Mouse (Mus musculus): ENCODE results near the gene Cst8. TPM values are rescaled to one million over a fixed set of nuclear protein-coding genes. Genes with fewer than 3 reads are reported as not detected.
"Not testable (repeated sequence)": the region's sequence is repeated elsewhere in the genome, so short reads cannot be mapped to it uniquely, and the experiment has no call there.

Cst8 gene
- not detected in 2 replicates for polyA plus RNA-seq (2014; fragmentation: Nextera tagmentation; extraction: Ambion mirVana)

- no peaks in the 10 kb centered on the region for H3K36me3 ChIP-seq (ENCODE audit: control insufficient read depth, insufficient read depth, low read length)
- no peak within 1 kb of the TSS for H3K4me3 ChIP-seq (ENCODE audit: low read depth, low read length)
- no peaks in the 10 kb centered on the region for H3K9me3 ChIP-seq (ENCODE audit: control insufficient read depth, low read length)
- ATAC-seq (replicated peaks; ENCODE audit: low FRiP score) (no peak), DNase-seq (ENCODE audit: low spot score) (no peak)
- H3K27ac ChIP-seq (ENCODE audit: low read depth, low read length): no peak within 1 kb of the TSS
- H3K27me3 ChIP-seq (replicated peaks; ENCODE audit: control insufficient read depth, insufficient read depth, low read length): no peaks in the 10 kb centered on the region
- WGBS: 78% methylated on average over 1 of the region's 1 CpGs
- no peak within 1 kb of the TSS for H3K9ac ChIP-seq (ENCODE audit: low read depth, low read length)
- no peaks in the 10 kb centered on the region for H3K4me1 ChIP-seq (replicated peaks; ENCODE audit: control insufficient read depth, insufficient read depth, low read length)
- no peak within 1 kb of the TSS for H3K4me2 ChIP-seq
Observed at GRCm38 (mm10) chr2:148798485-148798884, at the start of gene Cst8. Gene Cst8 (plus strand): TSS chr2:148798785.

- Histone ChIP-seq H3K27me3 (replicated peaks; ENCODE audit: control insufficient read depth, insufficient read depth, low read length) (no peaks in the 10 kb centered on the region), H3K36me3 (ENCODE audit: control insufficient read depth, insufficient read depth, low read length) (no peaks in the 10 kb centered on the region), H3K4me1 (replicated peaks; ENCODE audit: control insufficient read depth, insufficient read depth, low read length) (no peaks in the 10 kb centered on the region), H3K27ac (ENCODE audit: low read depth, low read length) (no peak within 1 kb of the TSS), H3K9ac (ENCODE audit: low read depth, low read length) (no peak within 1 kb of the TSS), H3K4me3 (ENCODE audit: low read depth, low read length) (no peak within 1 kb of the TSS), H3K4me2 (no peak within 1 kb of the TSS), H3K9me3 (ENCODE audit: control insufficient read depth, low read length) (no peaks in the 10 kb centered on the region)
- DNase-seq (ENCODE audit: low spot score) (no peak), ATAC-seq (replicated peaks; ENCODE audit: low FRiP score) (no peak)
- 78% methylated on average over 1 of the region's 1 CpGs for WGBS
Observed at GRCm38 (mm10) chr2:148750058-148750457, 48.5 kb upstream of the Cst8 start, which contains the start of gene Cstl1. Gene Cstl1 (plus strand): TSS chr2:148750358.

- peak overlapping the region; percentile 67 for H3K4me2 ChIP-seq
- DNase-seq (ENCODE audit: low spot score) (peak; percentile 55), ATAC-seq (replicated peaks; ENCODE audit: low FRiP score) (peak; percentile 76)
- H3K36me3 ChIP-seq (ENCODE audit: control insufficient read depth, insufficient read depth, low read length): no peaks in the 10 kb centered on the region
- WGBS: 16% methylated on average over 15 of the region's 15 CpGs
- H3K9me3 ChIP-seq (ENCODE audit: control insufficient read depth, low read length): no peaks in the 10 kb centered on the region
- no peak overlapping the region for H3K27ac ChIP-seq (ENCODE audit: low read depth, low read length)
- H3K4me3 ChIP-seq (ENCODE audit: low read depth, low read length): peak overlapping the region; percentile 31
- H3K9ac ChIP-seq (ENCODE audit: low read depth, low read length): no peak overlapping the region
- no peaks in the 10 kb centered on the region for H3K27me3 ChIP-seq (replicated peaks; ENCODE audit: control insufficient read depth, insufficient read depth, low read length)
- H3K4me1 ChIP-seq (replicated peaks; ENCODE audit: control insufficient read depth, insufficient read depth, low read length): no peaks in the 10 kb centered on the region
Observed at GRCm38 (mm10) chr2:148751893-148752813, 46.4 kb upstream of the Cst8 start.

- H3K4me3 ChIP-seq (ENCODE audit: low read depth, low read length): no peak overlapping the region
- DNase-seq (ENCODE audit: low spot score): no peak
- no peaks in the 10 kb centered on the region for H3K36me3 ChIP-seq (ENCODE audit: control insufficient read depth, insufficient read depth, low read length)
- H3K4me2 ChIP-seq: no peak overlapping the region
- no peak overlapping the region for H3K9ac ChIP-seq (ENCODE audit: low read depth, low read length)
- H3K27me3 ChIP-seq (replicated peaks; ENCODE audit: control insufficient read depth, insufficient read depth, low read length): no peaks in the 10 kb centered on the region
- no peaks in the 10 kb centered on the region for H3K4me1 ChIP-seq (replicated peaks; ENCODE audit: control insufficient read depth, insufficient read depth, low read length)
- no peaks in the 10 kb centered on the region for H3K9me3 ChIP-seq (ENCODE audit: control insufficient read depth, low read length)
- no peak overlapping the region for H3K27ac ChIP-seq (ENCODE audit: low read depth, low read length)
- no peak for ATAC-seq (replicated peaks; ENCODE audit: low FRiP score)
- WGBS: 46% methylated on average over 1 of the region's 1 CpGs
Observed at GRCm38 (mm10) chr2:148754310-148754846, 44.2 kb upstream of the Cst8 start.

GRCm38 (mm10) chr2:148763648-148764388 lies 34.8 kb upstream of the Cst8 start:
- WGBS: 96% methylated on average over 1 of the region's 1 CpGs
- ATAC-seq (replicated peaks; ENCODE audit: low FRiP score): 0 out of 2 replicates have a peak, but pooled peaks have one; percentile 29
- H3K4me2 ChIP-seq: no peak overlapping the region
- no peak overlapping the region for H3K9ac ChIP-seq (ENCODE audit: low read depth, low read length)
- H3K36me3 ChIP-seq (ENCODE audit: control insufficient read depth, insufficient read depth, low read length): no peaks in the 10 kb centered on the region
- DNase-seq (ENCODE audit: low spot score): no peak
- no peaks in the 10 kb centered on the region for H3K27me3 ChIP-seq (replicated peaks; ENCODE audit: control insufficient read depth, insufficient read depth, low read length)
- H3K27ac ChIP-seq (ENCODE audit: low read depth, low read length): no peak overlapping the region
- H3K4me3 ChIP-seq (ENCODE audit: low read depth, low read length): no peak overlapping the region
- no peaks in the 10 kb centered on the region for H3K9me3 ChIP-seq (ENCODE audit: control insufficient read depth, low read length)
- H3K4me1 ChIP-seq (replicated peaks; ENCODE audit: control insufficient read depth, insufficient read depth, low read length): no peaks in the 10 kb centered on the region

- H3K4me3 ChIP-seq (ENCODE audit: low read depth, low read length); H3K27me3 ChIP-seq (replicated peaks; ENCODE audit: control insufficient read depth, insufficient read depth, low read length); H3K4me1 ChIP-seq (replicated peaks; ENCODE audit: control insufficient read depth, insufficient read depth, low read length); H3K27ac ChIP-seq (ENCODE audit: low read depth, low read length); H3K4me2 ChIP-seq; ATAC-seq (replicated peaks; ENCODE audit: low FRiP score); DNase-seq (ENCODE audit: low spot score); H3K36me3 ChIP-seq (ENCODE audit: control insufficient read depth, insufficient read depth, low read length); H3K9ac ChIP-seq (ENCODE audit: low read depth, low read length); H3K9me3 ChIP-seq (ENCODE audit: control insufficient read depth, low read length): not testable (repeated sequence)
- 77% methylated on average over 4 of the region's 4 CpGs for WGBS
Observed at GRCm38 (mm10) chr2:148771397-148771796, 27.2 kb upstream of the Cst8 start, which contains the start of gene Cst11. Gene Cst11 (minus strand): TSS chr2:148771497.

- H3K27me3 ChIP-seq (replicated peaks; ENCODE audit: control insufficient read depth, insufficient read depth, low read length): no peaks in the 10 kb centered on the region
- no peak within 1 kb of the TSS for H3K4me2 ChIP-seq
- no peak within 1 kb of the TSS for H3K4me3 ChIP-seq (ENCODE audit: low read depth, low read length)
- H3K9ac ChIP-seq (ENCODE audit: low read depth, low read length): no peak within 1 kb of the TSS
- DNase-seq (ENCODE audit: low spot score): no peak
- WGBS: 9% methylated on average over 1 of the region's 1 CpGs
- H3K4me1 ChIP-seq (replicated peaks; ENCODE audit: control insufficient read depth, insufficient read depth, low read length): no peaks in the 10 kb centered on the region
- H3K36me3 ChIP-seq (ENCODE audit: control insufficient read depth, insufficient read depth, low read length): no peaks in the 10 kb centered on the region
- H3K9me3 ChIP-seq (ENCODE audit: control insufficient read depth, low read length): no peaks in the 10 kb centered on the region
- no peak for ATAC-seq (replicated peaks; ENCODE audit: low FRiP score)
- H3K27ac ChIP-seq (ENCODE audit: low read depth, low read length): no peak within 1 kb of the TSS
Observed at GRCm38 (mm10) chr2:148781709-148782108, 16.9 kb upstream of the Cst8 start, which contains the start of gene 8030411F24Rik. Gene 8030411F24Rik (plus strand): TSS chr2:148782009.

GRCm38 (mm10) chr2:148789142-148789541 lies 9.4 kb upstream of the Cst8 start, which contains the start of gene Cst12:
Gene Cst12 (plus strand): TSS chr2:148789361.
- Histone ChIP-seq H3K27me3 (replicated peaks; ENCODE audit: control insufficient read depth, insufficient read depth, low read length) (no peaks in the 10 kb centered on the region), H3K27ac (ENCODE audit: low read depth, low read length) (no peak within 1 kb of the TSS), H3K4me1 (replicated peaks; ENCODE audit: control insufficient read depth, insufficient read depth, low read length) (no peaks in the 10 kb centered on the region), H3K4me3 (ENCODE audit: low read depth, low read length) (no peak within 1 kb of the TSS), H3K9me3 (ENCODE audit: control insufficient read depth, low read length) (no peaks in the 10 kb centered on the region), H3K36me3 (ENCODE audit: control insufficient read depth, insufficient read depth, low read length) (no peaks in the 10 kb centered on the region), H3K4me2 (no peak within 1 kb of the TSS), H3K9ac (ENCODE audit: low read depth, low read length) (no peak within 1 kb of the TSS)
- DNase-seq (ENCODE audit: low spot score) (no peak), ATAC-seq (replicated peaks; ENCODE audit: low FRiP score) (no peak)
- WGBS: 91% methylated on average over 6 of the region's 6 CpGs
